Mouse (Mus musculus) neural tube, embryonic 11.5 days (tissue): ENCODE results near the gene Rpgr. TPM values are rescaled to one million over a fixed set of nuclear protein-coding genes. Genes with fewer than 3 reads are reported as not detected.

Experiments
- ATAC-seq: fragments of 200-750 bp; cut with Nextera tagmentation; 2 replicates; pipeline ENCODE4 v1.8.0; 2017; ENCODE audit warnings: moderate number of reproducible peaks, mild to moderate bottlenecking, moderate TSS enrichment, moderate library complexity; ENCODE audit not compliant: insufficient read depth, low FRiP score, low TSS enrichment
- DNase-seq: peaks from one replicate; pipeline ENCODE4 v3.0.0-alpha.2; 2015; ENCODE audit warnings: low spot score
- H3K27ac ChIP-seq: fragments of 300-500 bp; sonication (generic); 2 replicates; pipeline ENCODE4 v1.5.1; 2014; ENCODE audit warnings: low read depth, mild to moderate bottlenecking, low read length
- H3K27me3 ChIP-seq: fragments of 300-500 bp; sonication (generic); 2 replicates; pipeline ENCODE4 v1.6.1; 2014; ENCODE audit warnings: mild to moderate bottlenecking, low read length, mixed read lengths; ENCODE audit not compliant: control insufficient read depth, insufficient read depth
- H3K36me3 ChIP-seq: fragments of 300-500 bp; sonication (generic); 2 replicates; pipeline ENCODE4 v1.6.1; 2014; ENCODE audit warnings: mild to moderate bottlenecking, low read length, moderate library complexity, mixed read lengths; ENCODE audit not compliant: control insufficient read depth, insufficient read depth
- H3K4me1 ChIP-seq: fragments of 300-500 bp; sonication (generic); 2 replicates; pipeline ENCODE4 v1.6.1; 2014; ENCODE audit warnings: low read length, mixed read lengths; ENCODE audit not compliant: control insufficient read depth, insufficient read depth
- H3K4me2 ChIP-seq: fragments of 300-500 bp; sonication (generic); 2 replicates; pipeline ENCODE4 v1.6.1; 2014; ENCODE audit warnings: low read depth, mild to moderate bottlenecking, moderate library complexity
- H3K4me3 ChIP-seq: fragments of 300-500 bp; sonication (generic); 2 replicates; pipeline ENCODE4 v1.5.1; 2014; ENCODE audit warnings: low read depth, low read length
- H3K9ac ChIP-seq: fragments of 300-500 bp; sonication (generic); 2 replicates; pipeline ENCODE4 v1.6.1; 2014; ENCODE audit warnings: mild to moderate bottlenecking, low read length
- H3K9me3 ChIP-seq: fragments of 300-500 bp; sonication (generic); 2 replicates; pipeline ENCODE4 v1.6.1; 2016; ENCODE audit warnings: low read length; ENCODE audit not compliant: control insufficient read depth
- WGBS: fragments of 180-500 bp; shearing (Covaris S2); extraction: QIAGEN DNeasy Blood & Tissue Kit; methylation state at CpG from one replicate; pipeline ENCODE4 v1.1.7; 2014; 5-methylcytosine and 5-hydroxymethylcytosine counted together
- polyA plus RNA-seq: library from polyadenylated mRNA; unstranded; fragments of >200 nt; fragmentation: Nextera tagmentation; extraction: Ambion mirVana; gene quantifications from 2 replicates; pipeline ENCODE4 v1.2.1, GENCODE M21; 2014

Rpgr gene
- polyA plus RNA-seq, 1 experiment from 2014 or later, result 35.0 TPM

GRCm38 (mm10) chrX:10063781-10064180 is 152.9 kb downstream of the Rpgr start:
- no peak for ATAC-seq
- no peaks in the 10 kb centered on the region for H3K36me3 ChIP-seq

GRCm38 (mm10) chrX:10063361-10063760 is 153.4 kb downstream of the Rpgr start:
- Histone ChIP-seq H3K27ac (no peak overlapping the region), H3K27me3 (no peaks in the 10 kb centered on the region), H3K4me3 (no peak overlapping the region), H3K4me2 (no peak overlapping the region), H3K9me3 (no peaks in the 10 kb centered on the region), H3K9ac (no peak overlapping the region), H3K36me3 (no peaks in the 10 kb centered on the region), H3K4me1 (no peaks in the 10 kb centered on the region)
- no peak for DNase-seq
- no peak for ATAC-seq
- WGBS, result 90% methylated on average over 2 of the region's 2 CpGs

More at GRCm38 (mm10) chrX:10063781-10064180, 152.9 kb downstream of the Rpgr start:
- DNase-seq, result no peak
- no peaks in the 10 kb centered on the region for H3K4me1 ChIP-seq
- 79% methylated on average over 1 of the region's 1 CpGs for WGBS
- no peaks in the 10 kb centered on the region for H3K9me3 ChIP-seq
- no peak overlapping the region for H3K9ac ChIP-seq
- H3K4me3 ChIP-seq, result no peak overlapping the region
- no peaks in the 10 kb centered on the region for H3K27me3 ChIP-seq
- no peak overlapping the region for H3K4me2 ChIP-seq
- no peak overlapping the region for H3K27ac ChIP-seq

- Histone ChIP-seq H3K4me2 (no peak overlapping the region), H3K4me1 (no peaks in the 10 kb centered on the region), H3K36me3 (no peaks in the 10 kb centered on the region), H3K27ac (no peak overlapping the region), H3K4me3 (no peak overlapping the region), H3K9ac (no peak overlapping the region), H3K9me3 (no peaks in the 10 kb centered on the region), H3K27me3 (no peaks in the 10 kb centered on the region)
- 73% methylated on average over 4 of the region's 4 CpGs for WGBS
- DNase-seq, result no peak
- ATAC-seq, result no peak
Observed at GRCm38 (mm10) chrX:10062201-10062600, 154.5 kb downstream of the Rpgr start.

GRCm38 (mm10) chrX:10034666-10035065 is 182.1 kb downstream of the Rpgr start:
- DNase-seq, result no peak
- no peak for ATAC-seq
- Histone ChIP-seq H3K9ac (no peak overlapping the region), H3K9me3 (no peaks in the 10 kb centered on the region), H3K4me1 (no peaks in the 10 kb centered on the region), H3K4me3 (no peak overlapping the region), H3K36me3 (no peaks in the 10 kb centered on the region), H3K27ac (no peak overlapping the region), H3K4me2 (no peak overlapping the region), H3K27me3 (no peaks in the 10 kb centered on the region)

Other genes starting within 250 kb of the Rpgr start
- gene Srpx, start 99.2 kb downstream of the Rpgr start, polyA plus RNA-seq, result 7.1 and 8.5 TPM in 2 replicates
- not detected in 2 replicates for gene Otc, start 35.4 kb upstream of the Rpgr start, polyA plus RNA-seq